ENCODE assay signal across 1 mouse cellular context in genomic region chr5:67444217-67445050, GRCm38 (mm10).
A peak's percentile ranks its signal among the peaks of the same experiment; 100 is the strongest.
TF ChIP-seq lines count a peak whose summit lies in the region.

No protein-coding gene starts in this region.

TF ChIP-seq in CH12.LX, 34 proteins besides CTCF, POLR2A, EP300 and RAD21 (continued from another document):
- TF ChIP-seq MAZ (IDR thresholded peaks at IDR 0.05; ENCODE audit: low read depth, low read length) (peak; percentile 74; the same call in 1 of the 2 replicates), CHD2 (IDR thresholded peaks at IDR 0.05; ENCODE audit: low read length) (0 out of 2 replicates have a peak, but pooled peaks have one; percentile 48), USF1 (IDR thresholded peaks at IDR 0.05; ENCODE audit: low read depth, low read length) (peak; percentile 73), PAX5 (IDR thresholded peaks at IDR 0.05; ENCODE audit: low read length) (no peak), ZC3H11A (IDR thresholded peaks at IDR 0.05; ENCODE audit: low read depth, low read length) (no peak), HCFC1 (IDR thresholded peaks at IDR 0.05; ENCODE audit: low read depth, low read length) (no peak), NRF1 (IDR thresholded peaks at IDR 0.05; ENCODE audit: low read depth, low read length) (no peak), ETS1 (conservative IDR thresholded peaks at IDR 0.05; ENCODE audit: low read depth, low read length) (peak; percentile 86), NELFE (IDR thresholded peaks at IDR 0.05; ENCODE audit: low read depth, low read length) (no peak), MAX (IDR thresholded peaks at IDR 0.05; ENCODE audit: low read length) (no peak), JUND (conservative IDR thresholded peaks at IDR 0.05; ENCODE audit: low read depth, low read length) (0 out of 2 replicates have a peak, but pooled peaks have one; percentile 30), UBTF (IDR thresholded peaks at IDR 0.05; ENCODE audit: low read depth, low read length) (no peak), MEF2A (IDR thresholded peaks at IDR 0.05; ENCODE audit: borderline replicate concordance, low read depth, low read length) (peak; percentile 97)
